Mouse (Mus musculus): Measurements from ENCODE around the gene Klf7.

Klf7 gene

GRCm38 (mm10) chr1:64088604-64089320 is 33.3 kb downstream of the Klf7 start:
- peak; percentile 26 for DNase-seq (ENCODE audit: low read depth, low spot score)
- Histone ChIP-seq H3K36me3 (ENCODE audit: control insufficient read depth, insufficient read depth, low read length, poor library complexity, severe bottlenecking) (no peaks in the 10 kb centered on the region), H3K27me3 (ENCODE audit: control insufficient read depth, insufficient read depth, low read length, poor library complexity, severe bottlenecking) (no peaks in the 10 kb centered on the region)

GRCm38 (mm10) chr1:64087657-64088603 is 34.2 kb downstream of the Klf7 start:
- H3K36me3 ChIP-seq (ENCODE audit: control insufficient read depth, insufficient read depth, low read length, poor library complexity, severe bottlenecking): no peaks in the 10 kb centered on the region
- H3K27me3 ChIP-seq (ENCODE audit: control insufficient read depth, insufficient read depth, low read length, poor library complexity, severe bottlenecking): no peaks in the 10 kb centered on the region
- DNase-seq (ENCODE audit: low read depth, low spot score): peak; percentile 70

GRCm38 (mm10) chr1:64085875-64086274 is 36.2 kb downstream of the Klf7 start:
- Histone ChIP-seq H3K27me3 (ENCODE audit: control insufficient read depth, insufficient read depth, low read length, poor library complexity, severe bottlenecking) (no peaks in the 10 kb centered on the region), H3K36me3 (ENCODE audit: control insufficient read depth, insufficient read depth, low read length, poor library complexity, severe bottlenecking) (no peaks in the 10 kb centered on the region)
- no peak for DNase-seq (ENCODE audit: low read depth, low spot score)

- Histone ChIP-seq H3K27me3 (ENCODE audit: control insufficient read depth, insufficient read depth, low read length, poor library complexity, severe bottlenecking) (no peaks in the 10 kb centered on the region), H3K36me3 (ENCODE audit: control insufficient read depth, insufficient read depth, low read length, poor library complexity, severe bottlenecking) (no peaks in the 10 kb centered on the region)
- no peak for DNase-seq (ENCODE audit: low read depth, low spot score)
Observed at GRCm38 (mm10) chr1:64085361-64085760, 36.7 kb downstream of the Klf7 start.

GRCm38 (mm10) chr1:64084706-64085105 is 37.4 kb downstream of the Klf7 start:
- Histone ChIP-seq H3K36me3 (ENCODE audit: control insufficient read depth, insufficient read depth, low read length, poor library complexity, severe bottlenecking) (no peaks in the 10 kb centered on the region), H3K27me3 (ENCODE audit: control insufficient read depth, insufficient read depth, low read length, poor library complexity, severe bottlenecking) (no peaks in the 10 kb centered on the region)
- no peak for DNase-seq (ENCODE audit: low read depth, low spot score)

GRCm38 (mm10) chr1:64081791-64082190 is 40.3 kb downstream of the Klf7 start:
- Histone ChIP-seq H3K36me3 (ENCODE audit: control insufficient read depth, insufficient read depth, low read length, poor library complexity, severe bottlenecking) (no peaks in the 10 kb centered on the region), H3K27me3 (ENCODE audit: control insufficient read depth, insufficient read depth, low read length, poor library complexity, severe bottlenecking) (no peaks in the 10 kb centered on the region)
- no peak for DNase-seq (ENCODE audit: low read depth, low spot score)

GRCm38 (mm10) chr1:64081217-64081616 is 40.9 kb downstream of the Klf7 start:
- no peak for DNase-seq (ENCODE audit: low read depth, low spot score)
- H3K27me3 ChIP-seq (ENCODE audit: control insufficient read depth, insufficient read depth, low read length, poor library complexity, severe bottlenecking): no peaks in the 10 kb centered on the region
- H3K36me3 ChIP-seq (ENCODE audit: control insufficient read depth, insufficient read depth, low read length, poor library complexity, severe bottlenecking): no peaks in the 10 kb centered on the region

GRCm38 (mm10) chr1:64080263-64080662 is 41.8 kb downstream of the Klf7 start:
- DNase-seq (ENCODE audit: low read depth, low spot score): no peak
- Histone ChIP-seq H3K36me3 (ENCODE audit: control insufficient read depth, insufficient read depth, low read length, poor library complexity, severe bottlenecking) (no peaks in the 10 kb centered on the region), H3K27me3 (ENCODE audit: control insufficient read depth, insufficient read depth, low read length, poor library complexity, severe bottlenecking) (no peaks in the 10 kb centered on the region)

GRCm38 (mm10) chr1:64078747-64079211 is 43.3 kb downstream of the Klf7 start:
- peak; percentile 83 for DNase-seq (ENCODE audit: low read depth, low spot score)
- H3K27me3 ChIP-seq (ENCODE audit: control insufficient read depth, insufficient read depth, low read length, poor library complexity, severe bottlenecking): no peaks in the 10 kb centered on the region

GRCm38 (mm10) chr1:64078011-64078746 is 43.9 kb downstream of the Klf7 start:
- peak; percentile 75 for DNase-seq (ENCODE audit: low read depth, low spot score)
- Histone ChIP-seq H3K36me3 (ENCODE audit: control insufficient read depth, insufficient read depth, low read length, poor library complexity, severe bottlenecking) (no peaks in the 10 kb centered on the region), H3K27me3 (ENCODE audit: control insufficient read depth, insufficient read depth, low read length, poor library complexity, severe bottlenecking) (no peaks in the 10 kb centered on the region)

More at GRCm38 (mm10) chr1:64078747-64079211, 43.3 kb downstream of the Klf7 start:
- no peaks in the 10 kb centered on the region for H3K36me3 ChIP-seq (ENCODE audit: control insufficient read depth, insufficient read depth, low read length, poor library complexity, severe bottlenecking)

- Histone ChIP-seq H3K36me3 (ENCODE audit: control insufficient read depth, insufficient read depth, low read length, poor library complexity, severe bottlenecking) (0 out of 2 replicates have a peak, but pooled peaks cover under 1% of the 10 kb centered on the region), H3K27me3 (ENCODE audit: control insufficient read depth, insufficient read depth, low read length, poor library complexity, severe bottlenecking) (no peaks in the 10 kb centered on the region)
- DNase-seq (ENCODE audit: low read depth, low spot score): no peak
Observed at GRCm38 (mm10) chr1:64074051-64074450, 48.0 kb downstream of the Klf7 start.

- H3K36me3 ChIP-seq (ENCODE audit: control insufficient read depth, insufficient read depth, low read length, poor library complexity, severe bottlenecking): 0 out of 2 replicates have a peak, but pooled peaks cover 2% of the 10 kb centered on the region
- no peaks in the 10 kb centered on the region for H3K27me3 ChIP-seq (ENCODE audit: control insufficient read depth, insufficient read depth, low read length, poor library complexity, severe bottlenecking)
- DNase-seq (ENCODE audit: low read depth, low spot score): no peak
Observed at GRCm38 (mm10) chr1:64070947-64071346, 51.1 kb downstream of the Klf7 start.

GRCm38 (mm10) chr1:64066320-64067254 is 55.5 kb downstream of the Klf7 start:
- no peaks in the 10 kb centered on the region for H3K27me3 ChIP-seq (ENCODE audit: control insufficient read depth, insufficient read depth, low read length, poor library complexity, severe bottlenecking)
- no peak for DNase-seq (ENCODE audit: low read depth, low spot score)
- peaks cover 2% of the 10 kb centered on the region; the same call in 1 of the 2 replicates for H3K36me3 ChIP-seq (ENCODE audit: control insufficient read depth, insufficient read depth, low read length, poor library complexity, severe bottlenecking)
